Mouse (Mus musculus) neutrophil, adult 65 days (primary cell): ENCODE measurements around the gene Mypn. TPM values are rescaled to one million over a fixed set of nuclear protein-coding genes. Genes with fewer than 3 reads are reported as not detected.

Source experiments
- total RNA-seq: library from RNA; stranded (reverse); gene quantifications from 2 replicates; pipeline ENCODE4 v1.2.4, GENCODE M21; 2023

Gene Mypn
- total RNA-seq: 0.09 TPM in 1 of 2 replicates, not detected in the other

DNA sequence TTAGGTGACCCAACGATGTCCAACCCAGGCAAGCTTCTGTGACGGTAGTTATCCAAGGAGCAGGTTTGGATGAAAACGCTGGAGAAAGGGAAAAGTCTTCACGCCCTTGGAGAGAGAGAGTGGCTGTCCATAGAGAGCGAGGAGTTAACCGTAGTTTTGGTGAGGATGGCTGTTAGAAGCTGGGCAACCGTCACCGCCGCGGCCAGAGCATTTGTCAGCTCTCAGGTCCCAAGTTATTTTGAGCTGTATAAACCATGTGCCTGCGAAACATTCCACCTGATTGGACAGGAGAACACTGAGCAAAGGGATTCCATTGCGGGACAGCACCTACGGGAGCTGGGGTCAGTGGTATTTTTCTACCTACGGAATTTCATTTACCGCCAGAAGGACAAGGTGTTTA, at the start of gene Mypn:
Mypn (minus strand) TSS at position 225 of the 400 bp plus-strand sequence.

DNA sequence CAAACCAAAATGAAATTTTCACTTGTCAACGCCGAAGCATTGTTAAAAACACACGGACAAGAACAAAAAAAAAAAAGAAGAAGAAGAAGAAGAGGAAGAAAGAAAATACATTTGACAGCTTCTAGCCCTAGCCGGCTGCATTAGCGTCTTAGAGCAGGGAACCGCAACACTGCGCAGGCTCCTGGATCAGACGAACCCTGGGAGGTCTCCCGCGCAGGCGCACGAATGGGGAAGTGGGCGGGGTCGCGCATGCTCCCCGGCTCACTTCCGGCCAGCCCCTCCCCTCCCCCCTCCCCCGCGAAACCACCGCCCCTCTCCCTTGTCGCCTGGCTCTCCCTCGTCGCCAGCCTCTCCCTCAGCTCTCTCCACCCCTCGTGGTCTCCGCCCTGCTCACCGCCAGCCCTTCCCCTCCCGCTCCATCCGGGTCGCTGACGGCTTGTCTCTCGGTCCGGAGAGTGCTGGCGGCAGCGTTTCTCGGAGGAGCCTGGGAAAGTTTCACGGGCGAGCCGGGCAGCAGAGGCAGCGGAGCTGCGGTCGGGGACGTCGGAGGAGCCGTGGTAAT, 39.8 kb upstream of the Mypn start, which contains the start of gene Herc4:
Herc4 (plus strand) TSS at position 318 of the 562 bp plus-strand sequence.

DNA sequence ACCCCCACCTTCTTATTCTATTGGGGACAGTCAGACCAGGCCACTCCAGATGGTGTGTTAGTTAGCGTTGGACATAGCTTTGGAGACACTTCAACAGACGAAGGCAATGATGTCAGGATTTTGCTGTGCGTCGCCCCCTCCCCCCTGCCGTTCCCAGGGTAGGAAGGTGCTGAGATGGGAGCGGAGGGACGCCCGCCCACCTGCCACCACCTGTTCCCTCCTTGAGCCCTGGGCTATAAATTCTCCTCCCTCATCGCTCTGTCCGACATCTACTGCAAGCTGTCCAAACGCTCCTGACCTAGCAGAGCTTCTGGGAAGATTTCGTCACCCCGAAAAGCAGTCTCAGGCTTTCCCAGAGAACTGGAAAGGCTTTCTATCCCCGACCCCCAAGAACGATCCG, 104.2 kb downstream of the Mypn start, which contains the start of gene Atoh7:
Atoh7 (plus strand) TSS at position 131 of the 400 bp plus-strand sequence.

Other genes with a start within 250 kb of the Mypn start
- gene Rufy2, start 223.7 kb downstream of the Mypn start, total RNA-seq: 6.4 and 11.6 TPM in 2 replicates
- gene Hnrnph3, start 179.7 kb downstream of the Mypn start, total RNA-seq: 39.5 and 59.2 TPM in 2 replicates
- not detected in 2 replicates for gene Pbld2, start 179.6 kb downstream of the Mypn start, total RNA-seq
- gene Pbld1, start 143.8 kb downstream of the Mypn start, total RNA-seq: 0.16 and 0.19 TPM in 2 replicates
- gene Atoh7, start 104.3 kb downstream of the Mypn start, total RNA-seq: not detected in 2 replicates
- gene Herc4, start 39.9 kb upstream of the Mypn start, total RNA-seq: 255 and 373 TPM in 2 replicates
- 26.3 and 30.1 TPM in 2 replicates for gene Sirt1, start 177.8 kb upstream of the Mypn start, total RNA-seq
- gene Dnajc12, start 178.5 kb upstream of the Mypn start, total RNA-seq: 3.0 and 4.8 TPM in 2 replicates
- not detected in 2 replicates for gene Gm7075, start 217.8 kb upstream of the Mypn start, total RNA-seq
- gene Ctnna3, start 226.1 kb upstream of the Mypn start, total RNA-seq: not detected in 2 replicates